Mouse (Mus musculus) A20 (cell line): Measurements from ENCODE around the gene Cggbp1.
"Not testable (repeated sequence)": the region's sequence is repeated elsewhere in the genome, so short reads cannot be mapped to it uniquely, and the experiment has no call there.

ENCODE experiments used
- DNase-seq: peaks from one replicate; pipeline ENCODE4 v3.0.0-alpha.2; 2011; ENCODE audit warnings: low read depth, low spot score

Cggbp1 gene

DNA sequence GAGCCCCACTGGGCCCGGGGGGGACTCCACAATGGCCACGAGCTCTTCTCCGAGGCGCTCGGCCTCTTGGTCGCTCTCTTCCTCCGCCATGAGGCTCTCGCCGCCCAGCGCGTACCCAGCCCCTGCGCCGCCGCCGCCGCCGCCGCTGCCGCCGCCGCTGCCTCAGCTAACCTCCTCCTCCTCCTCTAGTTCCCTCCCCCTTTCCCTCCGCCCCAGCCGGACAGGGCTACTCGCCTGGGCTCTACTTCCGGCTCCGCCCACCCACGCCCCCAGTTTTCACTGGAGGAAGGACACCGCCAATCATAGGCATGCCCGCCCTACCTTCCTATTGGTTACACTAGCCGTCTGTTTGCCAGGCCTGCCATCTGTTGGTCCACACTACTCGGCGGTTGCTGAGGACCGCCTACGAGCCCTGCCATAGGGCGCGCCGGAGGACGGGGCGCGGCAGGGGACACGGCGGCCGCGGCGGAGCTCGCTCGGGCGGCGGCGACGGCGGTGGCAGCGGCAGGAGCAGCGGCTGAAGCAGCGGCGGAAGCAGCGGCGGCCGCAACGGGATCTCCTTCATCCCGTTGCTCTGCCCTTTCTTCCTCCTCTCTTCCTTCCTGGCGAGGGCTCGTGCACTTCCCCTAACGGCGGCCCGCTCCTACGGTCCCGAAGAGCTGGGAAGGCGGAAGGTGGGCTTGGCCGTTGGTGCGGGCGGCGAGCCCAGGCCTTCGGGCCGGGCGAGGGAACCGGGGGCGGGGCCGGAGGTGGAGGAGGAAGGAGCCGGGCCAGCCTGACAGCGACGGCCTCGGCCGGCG is at the start of gene Cggbp1, which contains the start of gene Zfp654:
Gene Cggbp1, plus strand, starts transcription at position 434 of the 800 bp plus-strand sequence.
Gene Zfp654, minus strand, starts transcription at position 90 of the 800 bp plus-strand sequence.
- DNase-seq = peak; percentile 100

GRCm38 (mm10) chr16:64803041-64803440 is 48.8 kb upstream of the Cggbp1 start:
- no peak for DNase-seq

- no peak for DNase-seq
Measured at GRCm38 (mm10) chr16:64817094-64817765, 34.6 kb upstream of the Cggbp1 start.

- no peak for DNase-seq
Measured at GRCm38 (mm10) chr16:64823890-64824289, 27.9 kb upstream of the Cggbp1 start.

DNA sequence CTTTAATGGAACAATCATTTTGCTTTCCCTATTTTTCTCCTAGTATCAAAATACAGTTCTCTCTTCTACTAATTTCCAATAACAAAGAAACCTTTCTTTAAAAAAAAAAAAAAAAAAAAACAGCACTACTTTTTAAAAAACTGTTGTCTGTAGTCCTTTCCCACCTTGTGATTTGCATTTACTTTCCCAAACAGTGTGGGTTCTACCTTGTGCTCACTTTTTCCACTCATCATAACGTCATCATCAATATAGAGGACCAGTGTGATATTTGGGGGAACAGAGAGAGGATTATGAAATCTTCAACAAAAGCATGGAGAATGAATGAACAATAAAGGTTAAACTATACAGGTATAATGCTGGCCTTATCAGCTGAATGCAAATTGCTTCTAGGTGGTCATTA is 27.3 kb upstream of the Cggbp1 start:
- no peak for DNase-seq

DNA sequence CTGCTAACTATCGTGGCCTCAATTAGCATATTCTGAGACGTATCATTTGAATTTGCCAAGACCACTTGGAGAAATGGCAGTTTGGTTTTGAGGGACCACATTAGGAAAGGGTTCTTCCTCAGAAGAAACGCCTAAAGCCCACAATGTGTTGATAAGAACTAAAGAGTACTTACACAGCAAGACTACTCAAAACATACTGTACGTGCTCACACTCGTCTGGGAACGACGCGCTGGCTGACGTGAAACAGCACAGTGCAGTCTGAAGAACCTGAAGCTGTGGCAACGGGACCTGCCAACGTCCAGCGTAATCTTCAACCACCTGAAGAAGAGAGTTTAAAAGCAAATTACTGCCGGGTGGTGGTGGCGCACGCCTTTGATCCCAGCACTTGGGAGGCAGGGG is 21.5 kb upstream of the Cggbp1 start:
- DNase-seq = no peak

DNA sequence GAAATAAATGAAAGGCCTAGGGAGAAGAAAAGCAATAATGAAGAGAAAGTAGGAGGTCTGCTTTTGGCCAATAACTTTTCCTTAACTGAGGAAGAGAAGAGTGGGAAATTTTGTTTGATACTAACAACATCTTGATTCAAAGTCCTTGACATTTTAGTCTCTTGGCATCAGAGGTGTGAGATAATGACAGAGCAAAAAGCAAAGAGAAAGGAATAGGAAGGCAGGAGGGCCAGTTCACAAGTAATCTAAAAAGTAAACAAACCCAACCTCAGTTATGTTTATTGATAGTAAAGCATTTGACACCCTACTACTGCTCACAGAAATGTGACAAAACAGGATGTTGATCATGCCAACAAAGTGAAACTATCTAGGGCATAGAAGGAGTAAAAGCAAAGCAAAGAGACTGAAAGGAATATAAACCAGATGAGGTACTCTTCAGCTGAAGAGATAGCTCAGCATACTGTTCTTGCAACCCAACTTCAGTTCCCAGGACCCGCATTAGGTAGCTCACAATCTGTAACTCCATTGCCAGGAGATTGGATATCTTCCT is 15.7 kb upstream of the Cggbp1 start:
- no peak for DNase-seq

DNA sequence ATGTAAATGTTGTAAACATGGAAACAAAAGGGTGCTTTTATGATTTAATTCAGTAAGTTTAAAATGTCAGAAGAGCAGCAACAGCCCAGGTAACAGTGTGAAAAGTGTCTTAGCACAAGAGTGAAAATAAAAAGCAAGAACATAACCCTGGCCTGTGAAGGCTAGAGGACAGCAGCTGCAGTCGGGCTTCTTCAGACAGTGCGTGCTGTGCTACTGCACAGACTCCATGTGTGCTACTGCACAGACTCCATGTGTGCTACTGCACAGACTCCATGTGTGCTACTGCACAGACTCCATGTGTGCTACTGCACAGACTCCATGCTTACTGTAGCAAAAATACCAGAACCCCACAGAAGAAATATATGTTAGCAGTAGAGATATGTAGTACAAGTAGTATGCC is 15.1 kb upstream of the Cggbp1 start:
- DNase-seq = no peak

DNA sequence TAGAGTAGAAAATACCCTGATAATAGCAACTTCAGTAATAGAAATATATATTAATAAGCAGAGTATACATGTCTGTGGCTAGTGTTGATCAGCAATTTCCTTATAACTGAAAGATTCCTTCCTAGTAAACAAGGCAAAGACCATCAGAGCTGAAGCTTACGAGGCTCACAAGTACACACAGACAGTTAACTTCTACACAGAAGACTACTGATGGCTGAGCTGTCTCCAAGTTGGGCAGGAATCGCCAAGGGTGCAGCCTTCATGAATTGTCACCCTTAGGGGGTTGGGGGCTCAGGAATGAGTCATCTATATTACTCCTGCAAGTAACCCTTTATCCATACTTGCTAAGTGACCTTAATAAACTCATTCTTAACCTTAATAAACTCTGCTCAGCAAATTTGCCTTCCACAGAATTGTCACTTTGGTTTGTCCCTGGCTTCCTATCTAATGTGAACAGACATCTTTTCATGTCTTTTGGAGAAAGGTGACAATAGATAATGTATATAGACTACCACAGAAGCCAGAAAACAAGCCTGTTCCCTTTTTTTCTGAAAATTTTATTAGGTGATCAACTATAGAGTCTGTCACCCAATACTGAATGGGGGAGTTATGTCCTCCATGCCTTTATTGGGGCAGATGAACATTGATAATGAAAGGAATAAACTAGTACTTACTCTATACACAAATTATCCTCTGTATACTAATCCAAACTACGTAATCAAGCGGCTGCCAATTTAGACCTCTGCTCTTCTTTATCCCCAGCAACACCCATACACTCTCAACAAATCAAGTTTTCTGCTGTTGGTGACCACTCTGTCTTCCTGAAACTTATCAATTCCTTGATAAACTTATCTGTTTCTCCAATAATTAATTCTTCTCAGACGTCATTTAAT is 10.1 kb upstream of the Cggbp1 start:
- no peak for DNase-seq

- DNase-seq = no peak
Measured at GRCm38 (mm10) chr16:64842374-64842729, 9.4 kb upstream of the Cggbp1 start.

DNA sequence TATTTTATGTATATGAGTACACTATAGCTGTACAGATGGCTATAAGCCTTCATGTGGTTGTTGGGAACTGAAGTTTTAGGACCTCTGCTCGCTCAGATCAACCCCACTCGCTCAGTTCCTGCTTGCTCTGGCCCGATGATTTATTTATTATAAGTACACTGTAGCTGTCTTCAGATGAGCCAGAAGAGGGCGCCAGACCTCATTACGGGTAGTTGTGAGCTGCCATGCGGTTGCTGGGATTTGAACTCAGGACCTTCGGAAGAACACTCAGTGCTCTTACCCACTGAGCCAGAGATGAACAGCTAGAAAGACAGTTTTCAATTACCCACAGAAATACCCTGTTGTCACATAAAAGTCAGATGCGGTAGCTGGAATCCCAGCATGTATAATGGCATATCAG is 5.8 kb upstream of the Cggbp1 start:
- DNase-seq = peak; percentile 61

GRCm38 (mm10) chr16:64850287-64851084 is 1.3 kb upstream of the Cggbp1 start:
- DNase-seq = peak; percentile 74

- DNase-seq = no peak
Measured at GRCm38 (mm10) chr16:64851085-64851562, 672 bp upstream of the Cggbp1 start.

DNA sequence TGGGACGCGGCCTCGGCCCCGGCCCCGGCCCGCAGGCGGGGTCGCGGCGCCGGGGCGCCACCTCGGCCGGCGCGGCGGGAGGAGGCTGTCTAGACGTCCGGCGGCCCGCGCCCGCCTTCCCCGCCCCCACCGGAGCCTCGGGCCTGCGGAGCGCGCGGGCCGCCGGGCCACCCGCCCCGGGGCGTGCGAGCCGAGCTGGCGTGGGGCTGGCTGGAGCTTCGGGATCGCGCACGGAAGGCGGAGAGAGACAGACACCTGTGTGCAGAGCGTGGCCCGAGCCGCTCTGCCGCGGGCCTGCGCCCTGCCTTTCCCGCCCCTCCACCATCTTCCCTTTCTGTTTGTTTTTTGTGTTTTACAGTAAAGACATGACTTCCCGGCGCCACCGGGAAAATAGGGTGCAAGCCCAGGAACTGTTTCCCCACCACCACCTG is 660 bp downstream of the Cggbp1 start:
- peak; percentile 59 for DNase-seq

DNA sequence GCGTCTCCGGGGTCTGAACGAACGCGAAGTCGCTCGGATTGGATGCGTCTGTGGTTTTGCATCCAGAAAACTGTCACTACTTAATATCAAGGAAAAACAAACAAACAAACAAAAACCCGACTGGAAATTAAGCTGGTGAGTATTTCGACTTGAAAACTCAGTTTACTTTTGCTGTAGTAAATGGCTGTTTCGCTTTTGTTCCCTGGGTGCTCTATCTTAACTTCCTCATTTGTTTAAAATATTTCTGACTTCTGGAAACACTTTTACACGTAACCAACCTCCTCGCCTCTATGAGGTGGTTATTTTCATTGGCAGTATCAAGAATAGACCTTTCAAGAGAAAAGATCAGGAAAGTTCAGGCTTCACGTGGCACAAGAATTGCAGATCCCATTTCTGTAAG is 1.1 kb downstream of the Cggbp1 start:
- no peak for DNase-seq

GRCm38 (mm10) chr16:64856946-64857345 is 5.2 kb downstream of the Cggbp1 start:
- no peak for DNase-seq

- not testable (repeated sequence) for DNase-seq
Measured at GRCm38 (mm10) chr16:64865841-64866240, 14.0 kb downstream of the Cggbp1 start.

DNA sequence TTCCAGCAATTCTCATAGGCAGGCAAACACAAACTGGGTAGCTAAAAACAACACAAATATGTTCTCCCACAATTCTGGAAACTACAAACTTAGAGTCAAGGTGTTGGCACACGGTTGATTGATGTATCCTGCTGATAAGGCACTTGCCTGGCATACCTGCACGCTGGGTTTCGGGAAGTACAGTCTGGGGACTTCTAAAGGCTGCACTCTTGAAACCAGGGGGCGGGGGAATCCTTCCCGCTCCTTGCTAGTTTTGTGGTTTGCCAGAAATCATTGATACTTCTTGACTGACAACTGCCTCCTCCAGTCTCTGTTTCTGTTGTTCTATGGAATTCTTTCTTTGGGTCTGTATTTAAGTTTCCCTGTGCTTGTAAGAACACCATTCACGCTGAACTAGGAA is 16.8 kb downstream of the Cggbp1 start:
- no peak for DNase-seq

GRCm38 (mm10) chr16:64869621-64870020 is 17.8 kb downstream of the Cggbp1 start:
- DNase-seq = no peak

DNA sequence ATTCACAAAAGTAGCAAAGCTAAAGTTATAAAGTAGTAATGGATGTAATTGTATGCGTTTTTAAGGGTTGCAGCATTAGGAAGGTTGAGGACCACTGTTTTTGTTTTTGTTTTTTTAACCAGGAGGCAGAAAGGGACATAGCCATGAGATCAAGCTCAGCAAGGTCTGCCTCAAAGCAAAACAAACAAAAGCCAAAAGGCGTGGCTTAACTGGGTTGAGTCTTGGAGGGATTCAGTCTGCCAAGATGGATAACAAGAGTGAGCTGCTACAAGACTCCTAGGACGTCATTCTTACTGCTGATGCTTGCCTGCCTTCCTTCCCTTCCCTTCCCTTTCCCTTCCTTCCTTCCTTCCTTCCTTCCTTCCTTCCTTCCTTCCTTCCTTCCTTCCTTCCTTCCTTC is 20.5 kb downstream of the Cggbp1 start:
- DNase-seq = no peak

DNA sequence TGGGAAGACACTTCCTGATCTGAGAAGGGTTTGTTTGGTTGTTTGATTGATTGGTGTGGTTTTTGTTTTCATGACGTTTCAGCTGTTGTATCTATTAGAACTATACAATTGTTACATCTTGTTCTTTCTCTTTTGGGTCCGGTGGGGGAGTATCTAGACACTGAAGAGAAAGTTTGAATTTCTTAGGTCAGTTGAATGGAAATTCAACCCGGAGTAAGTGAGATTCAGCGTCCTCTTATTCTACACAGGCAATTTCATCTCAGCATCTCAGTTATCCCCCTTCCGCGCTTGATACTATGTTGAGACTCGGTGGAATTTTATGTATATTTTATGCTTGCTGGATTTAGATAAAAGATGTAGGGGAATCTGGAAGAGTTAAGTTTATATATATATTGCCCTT is 21.0 kb downstream of the Cggbp1 start:
- no peak for DNase-seq
